Mouse (Mus musculus) kidney, embryonic 16.5 days (tissue): ENCODE results near the gene 1700010B08Rik. TPM values are rescaled to one million over a fixed set of nuclear protein-coding genes. Genes with fewer than 3 reads are reported as not detected.
"Not testable (repeated sequence)": the region's sequence is repeated elsewhere in the genome, so short reads cannot be mapped to it uniquely, and the experiment has no call there.

Source experiments
- ATAC-seq: fragments of 200-750 bp; cut with Nextera tagmentation; 2 replicates; pipeline ENCODE4 v1.8.0; 2017; ENCODE audit warnings: moderate TSS enrichment; ENCODE audit not compliant: low FRiP score, low TSS enrichment
- H3K27ac ChIP-seq: fragments of 300-500 bp; sonication (generic); 2 replicates; pipeline ENCODE4 v1.5.1; 2014; ENCODE audit warnings: low read length
- H3K27me3 ChIP-seq: fragments of 300-500 bp; sonication (generic); 2 replicates; pipeline ENCODE4 v1.6.1; 2014; ENCODE audit warnings: low read length, control low read depth, mixed read lengths; ENCODE audit not compliant: insufficient read depth
- H3K36me3 ChIP-seq: fragments of 300-500 bp; sonication (generic); 2 replicates; pipeline ENCODE4 v1.6.1; 2014; ENCODE audit warnings: low read length, control low read depth, mixed read lengths; ENCODE audit not compliant: insufficient read depth
- H3K4me1 ChIP-seq: fragments of 300-500 bp; sonication (generic); 2 replicates; pipeline ENCODE4 v1.6.1; 2014; ENCODE audit warnings: low read length, control low read depth, mixed read lengths; ENCODE audit not compliant: insufficient read depth
- H3K4me2 ChIP-seq: fragments of 300-500 bp; sonication (generic); replicated peaks from 2 replicates; pipeline ENCODE4 v1.6.1; 2014; ENCODE audit warnings: low read depth, low read length
- H3K4me3 ChIP-seq: fragments of 300-500 bp; sonication (generic); 2 replicates; pipeline ENCODE4 v1.5.1; 2014; ENCODE audit warnings: mild to moderate bottlenecking, low read length
- H3K9ac ChIP-seq: fragments of 300-500 bp; sonication (generic); replicated peaks from 2 replicates; pipeline ENCODE4 v1.6.1; 2014; ENCODE audit warnings: low read length
- H3K9me3 ChIP-seq: fragments of 300-500 bp; sonication (generic); 2 replicates; pipeline ENCODE4 v1.6.1; 2016; ENCODE audit warnings: low read length, control low read depth
- WGBS: fragments of 180-500 bp; shearing (Covaris S2); extraction: QIAGEN DNeasy Blood & Tissue Kit; methylation state at CpG from one replicate; pipeline ENCODE4 v1.1.7; 2014; 5-methylcytosine and 5-hydroxymethylcytosine counted together
- polyA plus RNA-seq: library from polyadenylated mRNA; unstranded; fragments of >200 nt; fragmentation: Nextera tagmentation; extraction: Ambion mirVana; gene quantifications from 2 replicates; pipeline ENCODE4 v1.2.1, GENCODE M21; 2015

Gene 1700010B08Rik
- polyA plus RNA-seq, 1 experiment from 2014 or later, result not detected

DNA sequence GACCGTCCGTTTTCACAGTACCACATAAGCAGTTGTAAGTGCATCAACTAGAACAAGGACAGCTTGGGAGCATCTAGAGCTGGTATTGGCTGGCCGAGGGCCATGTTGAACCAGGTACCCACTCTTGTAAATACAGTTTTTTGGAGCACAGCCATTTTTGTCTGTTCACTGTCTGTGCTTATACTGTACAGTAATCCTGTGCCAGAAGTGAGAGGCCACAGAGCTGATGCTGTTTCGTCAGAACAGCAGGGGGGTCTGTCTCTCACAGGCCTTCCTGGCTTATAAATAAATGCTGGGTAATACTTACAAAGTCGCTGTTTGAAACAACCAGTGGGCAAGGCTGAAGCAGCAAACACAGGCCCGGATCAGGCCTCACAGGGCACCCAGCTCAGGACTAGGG is 27.5 kb upstream of the 1700010B08Rik start:
- Histone ChIP-seq H3K36me3 (peaks cover 44% of the 10 kb centered on the region), H3K4me1 (peaks cover 2% of the 10 kb centered on the region; the same call in 1 of the 2 replicates), H3K9me3 (no peaks in the 10 kb centered on the region), H3K4me3 (no peak overlapping the region), H3K9ac (no peak overlapping the region), H3K27ac (no peak overlapping the region), H3K27me3 (no peaks in the 10 kb centered on the region), H3K4me2 (no peak overlapping the region)
- ATAC-seq, result no peak
- WGBS, result 95% methylated on average over 6 of the region's 6 CpGs

DNA sequence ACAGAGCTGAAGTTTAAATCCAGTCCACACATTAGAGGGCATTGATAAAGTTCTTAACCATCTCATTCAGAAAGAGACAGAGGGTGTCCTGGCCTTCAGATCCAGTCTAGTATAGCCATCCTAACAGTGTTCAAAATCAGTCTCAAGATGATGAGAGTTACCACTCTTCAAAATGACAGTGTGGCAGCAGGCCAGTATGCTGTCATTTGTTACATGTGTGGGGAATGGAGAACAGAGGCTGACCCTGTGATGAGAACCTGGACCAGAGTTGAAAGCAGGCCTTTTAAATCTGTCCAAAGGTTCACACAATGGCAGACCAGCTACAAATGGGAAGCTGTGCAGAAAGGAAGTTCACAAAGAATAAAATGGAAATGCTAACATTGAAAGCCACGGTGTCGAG is 26.5 kb upstream of the 1700010B08Rik start:
- no peaks in the 10 kb centered on the region for H3K27me3 ChIP-seq
- H3K4me3 ChIP-seq, result no peak overlapping the region
- H3K36me3 ChIP-seq, result peaks cover 54% of the 10 kb centered on the region
- H3K9ac ChIP-seq, result no peak overlapping the region
- no peaks in the 10 kb centered on the region for H3K9me3 ChIP-seq
- no peaks in the 10 kb centered on the region for H3K4me1 ChIP-seq
- no peak overlapping the region for H3K4me2 ChIP-seq
- ATAC-seq, result no peak
- no peak overlapping the region for H3K27ac ChIP-seq
- 92% methylated on average over 2 of the region's 2 CpGs for WGBS

DNA sequence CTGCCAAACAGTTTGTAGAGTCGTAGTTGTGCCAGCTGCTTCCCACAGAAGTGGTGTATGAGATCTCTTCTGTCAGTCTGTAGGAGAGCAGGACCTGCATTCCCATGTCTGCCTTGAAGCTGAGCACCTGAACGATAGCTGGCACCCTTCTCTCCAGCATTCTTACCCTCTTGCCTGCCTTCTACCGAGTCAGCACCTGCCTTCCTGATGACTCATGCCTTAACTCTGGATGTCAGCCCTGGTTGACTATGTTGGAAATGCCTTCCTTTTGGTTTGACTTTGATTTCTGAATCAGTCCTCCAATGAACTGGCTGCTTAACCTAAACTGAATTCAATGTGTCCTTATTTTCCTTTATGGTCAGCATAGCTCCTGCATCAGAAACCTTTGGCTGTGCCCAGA is 20.4 kb upstream of the 1700010B08Rik start:
- 89% methylated on average over 3 of the region's 3 CpGs for WGBS
- Histone ChIP-seq H3K27me3 (no peaks in the 10 kb centered on the region), H3K9me3 (no peaks in the 10 kb centered on the region), H3K9ac (no peak overlapping the region), H3K4me3 (no peak overlapping the region), H3K36me3 (peaks cover 64% of the 10 kb centered on the region), H3K4me1 (peaks cover 10% of the 10 kb centered on the region), H3K27ac (no peak overlapping the region), H3K4me2 (no peak overlapping the region)
- no peak for ATAC-seq

DNA sequence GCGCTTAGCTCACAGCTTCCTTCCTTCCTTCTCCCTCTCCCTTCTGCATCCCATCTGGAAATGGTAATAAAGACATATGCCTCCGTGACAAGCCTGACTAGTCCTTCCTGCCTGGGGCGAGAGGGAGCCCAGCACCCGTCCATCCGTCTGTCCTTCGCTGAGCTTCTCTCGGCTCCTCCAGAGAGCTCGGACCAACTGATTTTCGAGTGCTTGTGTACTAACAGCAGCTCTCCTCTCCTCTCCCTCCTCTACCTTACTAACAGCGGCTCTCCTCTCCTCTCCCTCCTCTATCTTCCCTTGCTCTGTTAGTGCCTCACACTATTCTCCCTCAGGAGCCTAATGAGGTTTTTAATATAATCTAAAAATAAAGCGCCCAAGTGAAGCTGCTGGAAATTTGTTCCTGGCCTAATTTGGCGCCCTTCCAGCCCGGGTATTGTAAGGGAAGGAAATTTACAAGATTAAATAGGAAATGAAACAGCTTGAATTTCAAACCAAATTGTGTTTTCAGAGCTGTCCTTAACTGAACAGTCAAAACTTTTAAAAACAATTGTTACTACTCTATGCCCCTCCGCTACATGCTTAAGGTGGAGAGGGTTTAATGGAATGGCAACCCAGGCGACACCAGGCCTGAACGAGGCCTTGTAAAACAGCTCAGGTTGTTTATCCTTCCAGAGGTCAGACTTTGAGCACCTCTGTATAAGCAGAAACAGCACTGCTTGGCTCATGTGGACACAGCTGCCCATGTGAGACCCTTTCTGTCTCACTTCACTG is 16.9 kb upstream of the 1700010B08Rik start:
- no peaks in the 10 kb centered on the region for H3K9me3 ChIP-seq
- H3K27me3 ChIP-seq, result no peaks in the 10 kb centered on the region
- 55% methylated on average over 16 of the region's 16 CpGs for WGBS
- 0 out of 2 replicates have a peak overlapping the region, but pooled peaks have one; percentile 13 for H3K9ac ChIP-seq
- H3K4me3 ChIP-seq, result no peak overlapping the region
- peak; percentile 59; the same call in 1 of the 2 replicates for ATAC-seq
- peaks cover 10% of the 10 kb centered on the region for H3K4me1 ChIP-seq
- peak overlapping the region; percentile 76 for H3K27ac ChIP-seq
- H3K4me2 ChIP-seq, result no peak overlapping the region
- H3K36me3 ChIP-seq, result peaks cover 49% of the 10 kb centered on the region

DNA sequence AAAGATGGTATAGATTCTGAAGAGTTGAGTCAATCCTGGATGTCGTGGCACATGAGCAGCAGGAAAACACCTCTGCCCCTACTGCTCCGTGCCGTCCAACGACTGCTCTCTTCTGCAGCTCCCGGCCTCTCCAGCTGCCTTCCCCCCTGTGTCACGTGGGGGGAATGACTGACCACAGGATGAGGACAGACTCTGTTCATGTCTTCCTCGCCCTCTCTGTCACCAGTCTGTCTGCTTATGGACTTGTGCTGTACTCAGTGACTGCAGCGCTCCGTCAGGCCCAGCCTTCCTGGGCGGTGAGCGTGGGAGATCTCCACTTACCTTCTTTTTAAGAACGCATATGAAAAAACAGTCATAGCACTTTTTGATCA is 16.4 kb upstream of the 1700010B08Rik start:
- WGBS, result 71% methylated on average over 12 of the region's 12 CpGs
- no peaks in the 10 kb centered on the region for H3K9me3 ChIP-seq
- peaks cover 44% of the 10 kb centered on the region for H3K36me3 ChIP-seq
- ATAC-seq, result 0 out of 2 replicates have a peak, but pooled peaks have one; percentile 39
- H3K4me2 ChIP-seq, result no peak overlapping the region
- H3K9ac ChIP-seq, result peak overlapping the region; percentile 2; the same call in 1 of the 2 replicates
- peak overlapping the region; percentile 76 for H3K27ac ChIP-seq
- no peak overlapping the region for H3K4me3 ChIP-seq
- H3K4me1 ChIP-seq, result peaks cover 10% of the 10 kb centered on the region
- no peaks in the 10 kb centered on the region for H3K27me3 ChIP-seq

DNA sequence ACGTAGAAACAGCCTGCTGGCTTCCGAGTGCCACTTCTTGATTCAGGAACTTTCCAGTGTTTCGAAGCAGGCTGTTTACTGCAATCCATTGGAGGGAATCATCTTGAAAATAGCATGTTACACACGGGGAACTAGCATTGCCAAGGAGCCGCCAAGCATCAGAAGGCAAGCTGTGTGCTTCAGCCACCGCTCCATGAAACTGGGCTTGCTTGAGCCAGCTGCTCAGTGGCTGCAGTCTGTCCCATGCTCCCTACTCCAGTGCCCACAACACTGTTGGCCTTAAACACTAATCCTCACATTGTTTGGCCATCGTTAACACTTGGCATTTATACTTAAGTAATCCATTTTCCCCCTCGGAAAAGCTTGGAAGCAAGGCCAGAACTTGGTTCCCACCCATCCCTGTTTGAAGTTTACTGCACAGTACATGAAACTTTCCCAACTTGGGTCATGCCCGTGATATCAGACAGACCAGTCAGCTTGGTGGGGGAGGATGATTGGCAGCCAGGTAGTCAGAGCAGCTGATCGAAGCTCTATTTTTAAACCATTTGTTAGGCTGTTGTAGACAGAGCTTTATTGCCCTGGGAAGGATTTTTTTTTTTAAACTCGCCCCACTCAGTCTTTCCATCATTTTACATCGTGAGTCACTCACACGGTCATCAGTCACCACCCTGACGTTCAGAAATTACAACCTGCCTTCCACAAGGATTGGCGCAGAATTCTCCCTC is 13.2 kb upstream of the 1700010B08Rik start:
- WGBS, result 88% methylated on average over 15 of the region's 15 CpGs
- H3K4me3 ChIP-seq, result no peak overlapping the region
- H3K36me3 ChIP-seq, result peaks cover 20% of the 10 kb centered on the region
- no peaks in the 10 kb centered on the region for H3K27me3 ChIP-seq
- no peak overlapping the region for H3K9ac ChIP-seq
- H3K9me3 ChIP-seq, result no peaks in the 10 kb centered on the region
- no peak overlapping the region for H3K4me2 ChIP-seq
- no peak for ATAC-seq
- H3K27ac ChIP-seq, result no peak overlapping the region
- H3K4me1 ChIP-seq, result peaks cover 10% of the 10 kb centered on the region

DNA sequence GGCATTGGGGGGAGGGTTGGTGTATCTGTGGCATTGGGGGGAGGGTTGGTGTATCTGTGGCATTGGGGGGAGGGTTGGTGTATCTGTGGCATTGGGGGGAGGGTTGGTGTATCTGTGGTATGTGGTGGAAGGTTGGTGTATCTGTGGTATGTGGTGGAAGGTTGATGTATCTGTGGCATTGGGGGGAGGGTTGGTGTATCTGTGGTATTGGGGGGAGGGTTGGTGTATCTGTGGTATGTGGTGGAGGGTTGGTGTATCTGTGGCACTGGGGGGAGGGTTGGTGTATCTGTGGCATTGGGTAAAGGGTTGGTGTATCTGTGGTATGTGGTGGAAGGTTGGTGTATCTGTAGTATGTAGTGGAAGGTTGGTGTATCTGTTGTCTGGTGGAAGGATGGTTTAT is 11.6 kb upstream of the 1700010B08Rik start:
- ATAC-seq, H3K4me1 ChIP-seq, H3K27me3 ChIP-seq, H3K4me3 ChIP-seq, H3K9me3 ChIP-seq, H3K9ac ChIP-seq, H3K4me2 ChIP-seq, H3K27ac ChIP-seq: not testable (repeated sequence)
- H3K36me3 ChIP-seq, result peaks cover 16% of the 10 kb centered on the region

DNA sequence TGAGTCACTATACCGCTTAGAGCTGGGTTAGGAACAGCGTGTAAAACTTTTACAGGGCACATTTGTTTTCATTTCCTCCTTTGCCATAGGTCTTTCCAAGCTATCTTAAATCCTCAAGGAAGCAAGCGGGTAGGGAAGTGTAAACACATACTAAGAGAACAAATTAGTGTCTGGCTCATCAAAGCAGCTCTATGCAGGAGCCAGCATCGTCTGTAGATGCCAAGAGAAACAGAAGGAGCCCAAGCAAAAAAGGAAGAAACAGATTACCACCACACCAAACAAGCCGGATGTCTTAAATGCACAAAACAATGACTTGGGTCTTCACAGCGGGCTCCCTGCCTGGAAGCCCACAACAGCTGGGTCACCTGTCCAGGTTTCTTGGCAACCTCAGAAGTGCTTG is 9.0 kb upstream of the 1700010B08Rik start:
- Histone ChIP-seq H3K4me3 (no peak overlapping the region), H3K27ac (no peak overlapping the region), H3K9ac (no peak overlapping the region), H3K4me1 (no peaks in the 10 kb centered on the region), H3K27me3 (no peaks in the 10 kb centered on the region), H3K36me3 (peaks cover 4% of the 10 kb centered on the region), H3K4me2 (no peak overlapping the region), H3K9me3 (no peaks in the 10 kb centered on the region)
- ATAC-seq, result no peak
- 67% methylated on average over 6 of the region's 6 CpGs for WGBS

DNA sequence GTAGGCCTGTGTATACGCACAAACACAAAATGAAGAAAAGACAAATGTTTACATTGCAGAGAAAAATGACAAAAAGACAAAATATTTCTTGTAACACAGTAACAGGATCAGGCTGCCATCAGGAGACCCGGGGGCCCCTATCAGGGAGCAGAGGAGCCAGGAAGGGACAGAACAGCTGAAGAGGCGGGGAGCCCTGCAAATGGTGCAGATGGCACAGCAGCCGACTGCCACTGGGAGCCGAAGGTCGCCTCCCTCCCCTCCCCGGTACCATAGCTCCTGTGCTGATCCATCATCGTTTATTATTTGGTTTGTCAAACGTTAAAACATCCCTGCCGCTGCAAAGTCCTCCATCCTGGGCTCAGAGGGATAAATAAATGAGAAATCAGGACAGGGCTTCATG is 6.6 kb upstream of the 1700010B08Rik start:
- no peaks in the 10 kb centered on the region; the same call in 1 of the 2 replicates for H3K36me3 ChIP-seq
- no peak overlapping the region for H3K4me2 ChIP-seq
- H3K4me3 ChIP-seq, result no peak overlapping the region
- H3K9me3 ChIP-seq, result no peaks in the 10 kb centered on the region
- H3K27me3 ChIP-seq, result no peaks in the 10 kb centered on the region
- WGBS, result 42% methylated on average over 10 of the region's 10 CpGs
- no peak for ATAC-seq
- H3K9ac ChIP-seq, result no peak overlapping the region
- no peaks in the 10 kb centered on the region for H3K4me1 ChIP-seq
- no peak overlapping the region for H3K27ac ChIP-seq

DNA sequence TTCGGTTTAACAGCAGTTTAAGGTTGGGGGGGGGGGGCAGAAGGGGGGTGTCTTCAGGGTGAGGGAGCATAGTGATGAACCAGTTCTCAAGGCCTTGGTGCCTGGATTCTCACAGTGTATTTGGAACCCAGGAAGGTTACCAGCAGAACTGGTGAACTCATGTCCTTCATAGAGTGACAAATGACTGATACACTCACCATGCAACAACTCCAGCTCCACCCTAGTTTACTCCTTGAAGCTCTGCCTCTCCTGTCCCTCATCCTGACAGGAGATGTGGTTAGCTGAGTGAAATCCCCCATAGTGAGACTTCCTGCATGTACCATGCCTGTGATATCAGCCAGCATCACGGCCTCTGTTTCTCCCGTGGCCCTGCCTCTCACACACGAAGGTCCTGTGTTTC is 6.0 kb upstream of the 1700010B08Rik start:
- H3K4me3 ChIP-seq, result no peak overlapping the region
- no peaks in the 10 kb centered on the region for H3K27me3 ChIP-seq
- no peak overlapping the region for H3K4me2 ChIP-seq
- H3K9me3 ChIP-seq, result no peaks in the 10 kb centered on the region
- H3K9ac ChIP-seq, result no peak overlapping the region
- H3K36me3 ChIP-seq, result no peaks in the 10 kb centered on the region; the same call in 1 of the 2 replicates
- 75% methylated on average over 4 of the region's 4 CpGs for WGBS
- H3K27ac ChIP-seq, result no peak overlapping the region
- no peaks in the 10 kb centered on the region for H3K4me1 ChIP-seq
- ATAC-seq, result no peak
